Mouse (Mus musculus): ENCODE results near the gene Ube2q2.
A peak's percentile ranks its signal among the peaks of the same experiment; 100 is the strongest.
"Not testable (repeated sequence)": the region's sequence is repeated elsewhere in the genome, so short reads cannot be mapped to it uniquely, and the experiment has no call there.

The Ube2q2 gene

DNA sequence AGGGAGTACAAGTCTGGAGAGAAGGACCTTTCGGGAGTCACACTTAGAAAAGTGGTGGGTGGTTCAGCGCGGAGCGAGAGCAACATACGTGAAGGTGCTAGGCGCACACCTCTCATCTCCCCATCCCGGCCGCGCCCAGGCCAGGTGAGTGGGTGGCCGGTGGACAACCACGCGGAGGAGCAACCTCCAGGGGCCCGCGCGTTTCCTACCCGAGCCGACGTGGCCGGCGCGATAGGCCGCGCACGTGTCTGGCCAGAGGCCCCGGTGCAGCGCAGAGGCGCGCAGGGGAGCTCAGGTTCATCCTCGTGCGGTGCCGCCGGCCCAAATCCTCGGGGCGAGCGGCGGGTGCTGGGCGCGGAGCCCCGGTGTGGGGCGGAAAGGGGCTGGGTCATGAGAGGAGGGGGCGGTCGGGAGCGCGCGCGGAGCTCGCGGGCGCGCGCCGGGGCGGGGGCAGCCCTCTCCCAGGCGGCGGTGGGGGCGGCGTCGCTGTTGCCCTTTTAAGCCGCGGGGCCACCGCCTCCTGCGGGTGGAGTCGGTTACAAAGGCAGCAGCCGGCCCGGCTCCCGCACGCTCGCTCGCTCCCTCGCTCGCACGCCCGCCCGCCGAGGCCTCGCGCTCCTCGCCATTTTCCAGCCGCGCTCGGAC, at the start of gene Ube2q2:
Gene Ube2q2 (plus strand): TSS at position 1 of the 645 bp plus-strand sequence.
- DNase-seq (ENCODE audit: low spot score in 2 of 2) = peak; percentile 20 to 49

DNA sequence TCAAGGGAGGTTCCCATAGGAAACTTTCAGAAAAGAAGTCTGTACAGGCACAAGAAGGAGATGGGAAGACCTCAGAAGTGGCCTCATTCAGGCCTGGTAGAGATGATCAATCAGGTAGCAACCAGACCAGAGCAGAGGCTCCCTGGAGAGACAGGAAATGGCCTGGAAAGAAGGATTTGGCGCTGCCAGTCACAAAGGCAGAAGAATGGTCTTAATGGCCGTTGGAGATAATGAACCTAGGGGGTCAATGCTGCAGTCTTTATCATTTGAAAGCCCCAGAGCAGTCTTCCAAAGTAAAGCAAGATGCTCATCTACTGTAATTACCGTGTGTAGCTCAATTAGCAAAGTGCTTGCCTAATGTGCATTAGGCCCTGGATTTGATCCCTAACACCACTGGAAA, 47.5 kb upstream of the Ube2q2 start:
- no peak for DNase-seq (ENCODE audit: low spot score in 2 of 2)

DNA sequence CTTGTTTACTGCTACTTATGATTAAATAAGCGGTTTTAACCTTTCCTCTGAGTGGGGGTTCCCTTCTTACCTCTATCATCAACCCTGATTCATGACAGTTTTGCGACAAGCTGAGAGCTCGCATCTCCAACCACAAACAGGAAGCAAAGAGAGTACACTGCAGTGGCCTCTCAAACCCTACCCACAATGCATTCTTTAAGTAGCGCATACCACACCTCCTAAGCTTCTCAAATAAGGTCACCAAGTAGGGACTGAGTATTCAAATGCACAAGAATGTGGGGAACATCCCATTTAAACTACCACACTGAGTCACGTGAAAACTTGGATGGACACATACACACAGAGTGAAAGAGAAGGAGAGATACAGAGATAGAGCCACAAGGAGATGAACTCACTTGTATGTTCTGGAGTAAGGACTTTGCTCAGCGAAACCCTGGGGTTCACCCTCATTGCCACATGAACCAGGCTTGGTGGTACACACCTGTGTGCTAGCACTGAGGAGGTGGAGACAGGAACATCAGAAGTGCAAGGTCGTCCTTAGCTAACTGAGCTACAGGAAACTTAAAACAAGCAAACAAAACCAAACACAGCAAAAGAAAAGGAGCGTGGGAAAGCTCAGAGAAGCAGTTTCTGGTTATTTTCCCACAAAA, 46.3 kb upstream of the Ube2q2 start:
- peak in 1 of 2 experiments; percentile 35 for DNase-seq (ENCODE audit: low spot score in 2 of 2)

DNA sequence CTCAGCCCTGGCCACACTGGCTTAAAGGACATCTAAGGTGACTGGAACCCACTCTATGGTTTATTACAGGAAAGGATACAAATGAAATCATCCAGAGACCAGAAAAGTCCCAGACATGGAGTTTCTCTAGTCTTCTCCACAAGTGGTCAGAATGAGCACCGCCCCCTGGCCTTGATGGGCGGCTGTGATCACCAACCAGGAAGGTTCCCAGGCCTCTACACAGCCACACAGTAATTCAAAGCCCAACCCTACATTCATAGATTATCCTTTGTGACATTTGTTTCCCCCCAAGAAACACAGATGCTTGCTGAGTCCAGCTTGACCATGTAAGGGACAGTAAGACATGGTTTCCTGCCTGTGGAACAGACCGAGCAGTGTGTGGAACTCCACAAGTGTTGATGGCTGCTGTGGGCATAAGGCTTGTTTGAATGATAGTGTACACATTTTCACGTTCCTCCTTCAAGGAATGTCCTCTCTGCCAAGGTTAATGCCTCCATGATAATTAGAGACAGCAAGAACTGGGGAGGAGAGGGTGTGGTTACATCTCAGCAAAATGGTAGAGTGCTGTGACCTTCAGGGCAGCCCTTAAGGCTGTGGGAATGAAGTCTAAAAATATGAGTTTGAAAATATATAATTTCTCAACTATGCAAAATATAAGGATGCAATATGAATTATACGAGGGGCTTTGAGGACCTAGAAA, 45.6 kb upstream of the Ube2q2 start:
- DNase-seq (ENCODE audit: low spot score in 2 of 2) = no peak

DNA sequence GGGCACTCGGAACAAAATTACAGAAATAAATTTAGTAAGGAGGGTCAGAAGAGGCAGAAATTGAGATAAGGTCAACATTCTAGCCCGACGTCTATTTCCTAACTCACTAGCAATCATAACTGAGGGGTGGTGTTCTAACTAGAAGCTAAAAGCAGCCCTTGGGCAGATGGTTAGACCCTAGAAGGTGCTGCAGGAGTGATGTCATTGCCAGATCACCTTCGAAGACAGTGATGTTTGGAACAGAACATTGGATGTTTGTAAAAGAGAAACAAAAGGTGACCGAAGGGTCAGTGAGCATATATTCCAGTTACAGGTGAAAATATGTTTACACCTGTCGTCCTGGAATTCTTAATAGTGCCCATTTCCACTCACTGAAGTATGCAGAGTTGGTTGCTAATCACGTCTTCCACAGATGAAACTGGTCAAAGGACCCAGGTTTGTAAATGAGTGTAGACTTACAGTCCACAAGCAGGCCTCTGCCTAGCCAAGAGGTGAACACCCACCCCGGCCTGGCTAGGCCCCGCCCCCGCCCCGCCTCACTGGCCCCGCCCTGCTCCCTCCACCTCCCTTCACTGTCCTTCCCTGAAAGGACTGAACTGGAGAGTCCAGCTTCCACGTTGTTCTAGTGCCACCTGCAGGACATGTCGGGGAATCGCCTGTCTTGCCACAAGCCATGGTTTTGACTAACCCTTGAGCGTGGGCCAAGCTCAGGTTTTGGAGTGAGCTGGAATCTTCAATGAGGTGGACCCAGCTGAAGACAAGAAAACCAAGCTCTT, 38.4 kb upstream of the Ube2q2 start:
- peak; percentile 74 to 77 for DNase-seq (ENCODE audit: low spot score in 2 of 2)

DNA sequence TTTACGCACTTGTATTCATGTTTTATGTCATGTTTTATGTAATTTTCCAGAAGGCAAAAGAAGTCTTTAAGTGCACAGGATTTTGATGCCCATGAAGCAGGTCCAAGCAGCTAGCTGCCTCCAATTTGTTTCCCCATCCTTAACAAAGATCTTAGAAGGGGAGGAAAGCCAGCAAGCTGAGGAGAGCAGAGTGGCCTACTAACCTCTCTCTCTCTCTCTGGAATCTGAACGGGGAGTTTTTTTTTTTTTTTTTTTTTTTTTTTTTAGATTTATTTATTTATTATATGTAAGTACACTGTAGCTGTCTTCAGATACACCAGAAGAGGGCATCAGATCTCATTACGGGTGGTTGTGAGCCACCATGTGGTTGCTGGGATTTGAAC, 37.8 kb upstream of the Ube2q2 start:
- DNase-seq (ENCODE audit: low spot score in 2 of 2) = not testable (repeated sequence)

DNA sequence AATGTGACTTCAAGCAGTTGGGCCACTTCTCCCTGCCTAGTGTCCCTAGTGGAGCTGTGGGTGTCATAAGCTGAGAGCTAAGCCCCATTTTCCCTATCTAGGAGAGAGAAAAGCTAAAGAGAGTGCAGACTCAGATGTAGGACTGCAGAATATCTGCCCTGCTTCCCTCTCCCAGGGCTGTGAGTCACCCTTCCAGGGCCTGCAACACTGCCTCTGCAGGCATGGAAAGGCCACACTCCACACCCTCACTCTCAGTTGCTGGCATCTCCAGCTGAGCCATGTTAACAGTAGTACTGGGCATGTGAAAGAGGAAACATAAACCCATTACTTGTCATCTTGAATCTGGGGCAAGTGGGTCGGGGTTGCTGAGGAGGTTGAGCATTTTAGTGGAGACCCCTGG, 33.9 kb upstream of the Ube2q2 start:
- no peak for DNase-seq (ENCODE audit: low spot score in 2 of 2)

DNA sequence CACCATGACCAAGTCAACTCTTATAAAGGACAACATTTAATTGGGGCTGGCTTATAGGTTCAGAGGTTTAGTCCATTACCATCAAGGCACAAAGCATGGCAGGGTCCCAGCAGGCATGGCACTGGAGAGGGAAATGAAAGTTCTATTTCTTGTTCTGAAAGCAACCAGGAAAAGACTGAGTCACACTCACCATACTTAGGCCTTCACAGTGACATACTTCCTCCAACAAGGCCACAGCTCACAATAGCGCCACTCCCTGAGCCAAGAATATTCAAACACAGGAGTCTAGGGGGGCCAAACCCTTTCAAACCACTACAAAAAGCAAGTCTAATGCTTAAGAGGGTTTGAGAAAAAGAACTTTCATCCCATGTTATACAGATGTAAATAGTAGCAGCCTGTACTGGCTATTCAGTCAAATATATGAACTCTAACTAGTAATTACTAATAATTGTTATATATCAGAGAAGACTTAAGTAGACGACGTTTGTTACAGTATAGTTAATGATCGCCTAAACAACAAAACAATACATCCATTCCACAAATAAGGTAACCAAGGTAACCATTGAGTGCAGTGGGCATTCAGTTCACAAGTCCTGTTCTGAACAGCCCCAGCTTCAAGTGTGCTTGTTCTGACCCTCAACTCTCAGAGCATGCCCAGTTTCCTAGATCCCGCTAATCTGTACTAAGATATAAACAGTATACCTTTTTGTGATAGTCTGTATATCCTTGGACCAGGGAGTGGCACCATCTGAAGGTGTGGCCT, 31.2 kb upstream of the Ube2q2 start:
- no peak for DNase-seq (ENCODE audit: low spot score in 2 of 2)

DNA sequence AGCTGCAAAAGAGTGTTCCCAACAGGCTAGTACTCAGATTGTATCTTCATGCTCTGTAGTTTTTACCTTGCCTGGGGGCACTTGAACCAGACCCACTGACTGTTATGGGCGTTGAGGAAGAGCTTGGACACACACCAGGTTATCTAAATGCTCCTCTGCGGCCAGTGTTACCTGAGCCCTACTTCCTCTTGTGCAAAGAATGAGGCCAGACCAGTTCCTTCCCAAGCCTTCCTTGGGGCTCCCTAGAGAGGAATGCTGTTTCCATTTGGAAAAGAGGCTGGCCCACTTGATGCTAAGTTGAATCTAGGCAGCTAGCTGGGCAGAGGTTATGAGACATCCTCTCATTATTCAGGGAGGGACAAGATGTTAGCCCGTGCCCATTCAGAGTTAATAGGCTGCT, 26.1 kb upstream of the Ube2q2 start:
- no peak for DNase-seq (ENCODE audit: low spot score in 2 of 2)

DNA sequence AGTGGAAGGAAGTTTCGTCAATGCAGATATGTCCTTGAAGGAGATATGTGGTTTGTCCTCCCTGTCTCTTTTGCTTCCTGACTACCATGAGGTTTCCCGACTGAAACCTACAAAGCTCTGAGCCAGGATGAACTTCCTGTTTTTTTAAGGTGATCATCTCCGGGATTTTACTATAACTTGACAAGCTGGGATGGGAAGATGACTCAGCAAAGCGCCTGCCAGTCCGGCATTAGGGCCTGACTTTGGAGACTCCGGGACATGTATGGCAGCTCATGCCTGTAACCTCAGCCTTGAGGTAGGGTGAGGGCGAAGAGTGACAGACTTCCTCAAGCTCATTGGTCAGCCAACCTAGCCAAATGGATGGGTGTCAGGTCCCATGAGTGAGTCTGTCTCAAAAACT, 22.9 kb upstream of the Ube2q2 start:
- DNase-seq (ENCODE audit: low spot score in 2 of 2) = no peak

DNA sequence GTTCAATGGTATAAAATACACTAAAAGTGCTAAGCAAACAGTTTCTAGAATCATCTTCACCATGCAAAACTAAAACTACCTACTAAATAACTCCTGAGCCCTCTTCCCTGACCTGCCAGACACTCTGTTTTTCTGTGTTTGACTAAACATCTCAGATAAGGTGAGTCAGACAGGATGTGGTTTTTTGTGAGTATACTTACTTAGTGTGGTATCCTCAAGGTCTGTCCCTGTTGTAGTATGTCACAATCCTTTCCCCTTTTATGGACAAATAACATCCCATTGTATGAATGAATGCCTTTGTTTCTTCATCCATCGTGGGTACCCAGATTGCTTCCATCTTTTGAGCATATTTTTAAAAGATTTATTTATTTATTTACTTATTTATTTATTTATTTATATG, 22.4 kb upstream of the Ube2q2 start:
- peak in 1 of 2 experiments; percentile 14 for DNase-seq (ENCODE audit: low spot score in 2 of 2)

DNA sequence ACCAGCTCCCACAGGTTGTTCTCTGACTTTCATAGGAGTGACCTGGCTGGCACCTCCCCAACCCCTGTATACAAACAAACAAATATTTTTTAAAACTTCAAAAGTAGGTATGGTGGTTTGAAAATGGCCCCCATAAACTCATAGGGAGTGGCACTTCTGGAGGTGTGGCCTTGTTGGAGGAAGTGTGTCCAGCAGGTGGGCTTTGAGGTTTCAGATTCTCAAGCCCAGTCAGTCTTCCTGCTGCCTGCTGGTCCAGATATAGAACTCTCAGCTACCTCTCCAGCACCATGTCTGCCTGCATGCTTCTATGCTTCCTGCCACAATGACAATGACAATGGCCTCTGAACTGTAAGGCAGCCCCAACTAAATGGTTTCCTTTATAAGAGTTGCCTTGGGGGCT, 16.8 kb upstream of the Ube2q2 start:
- no peak for DNase-seq (ENCODE audit: low spot score in 2 of 2)

DNA sequence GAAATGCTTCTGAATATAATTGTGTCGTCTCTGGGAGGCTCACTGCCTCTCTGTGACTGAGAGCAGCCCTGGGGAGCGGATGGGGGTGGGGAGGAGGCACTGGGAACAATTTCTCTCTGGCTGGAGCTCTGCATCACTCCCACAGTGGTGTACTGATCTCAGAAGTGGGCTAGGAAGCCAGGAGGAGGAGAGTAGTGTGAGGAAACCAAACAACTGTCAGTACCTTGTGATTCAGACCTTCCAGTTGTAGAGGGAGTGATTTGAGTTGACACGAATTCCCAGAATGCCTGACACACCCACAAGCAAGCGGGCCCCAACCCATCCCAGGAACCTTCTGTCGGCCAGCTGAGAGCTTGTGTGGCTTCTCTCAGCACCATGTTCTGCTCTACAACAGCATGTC, 12.1 kb upstream of the Ube2q2 start:
- DNase-seq (ENCODE audit: low spot score in 2 of 2) = no peak

DNA sequence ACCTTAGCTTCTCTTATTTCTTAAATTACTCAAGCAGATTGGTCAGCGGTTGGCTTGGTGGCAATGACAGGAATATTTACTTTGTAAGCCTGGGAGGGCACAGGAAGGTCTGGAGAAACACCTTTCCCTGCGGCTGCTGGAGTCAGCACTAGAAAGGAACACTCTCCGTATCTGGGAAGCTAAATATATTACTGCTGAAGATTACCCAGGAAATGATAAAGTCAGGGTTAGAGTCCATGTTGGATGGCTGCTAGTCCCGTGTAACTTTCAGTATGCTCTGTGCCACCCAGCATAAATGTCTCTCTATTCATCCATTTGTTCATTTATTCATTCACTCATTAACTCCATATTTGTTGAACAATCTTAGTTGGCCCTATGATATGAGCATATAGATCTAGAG, 11.5 kb upstream of the Ube2q2 start:
- DNase-seq (ENCODE audit: low spot score in 2 of 2) = no peak

DNA sequence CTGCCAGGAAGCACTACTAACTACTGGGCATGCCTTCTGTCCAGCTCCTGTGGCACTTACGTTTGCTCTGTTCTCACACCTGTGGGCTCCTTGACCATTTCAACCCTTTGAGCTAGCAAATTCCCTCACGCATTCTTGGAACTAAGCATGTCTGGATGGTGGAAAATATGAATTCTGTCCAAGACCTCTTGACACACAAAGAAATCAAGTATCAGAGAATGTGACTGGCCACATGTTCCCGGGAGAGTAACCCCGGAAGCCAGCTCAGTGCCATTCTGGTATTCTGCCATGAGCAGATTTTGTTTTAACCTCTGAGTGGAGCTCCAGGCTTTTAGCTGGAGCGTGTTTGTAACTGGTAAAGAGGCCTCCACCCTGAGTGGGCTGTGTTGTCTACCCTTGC, 8.7 kb upstream of the Ube2q2 start:
- no peak for DNase-seq (ENCODE audit: low spot score in 2 of 2)

DNA sequence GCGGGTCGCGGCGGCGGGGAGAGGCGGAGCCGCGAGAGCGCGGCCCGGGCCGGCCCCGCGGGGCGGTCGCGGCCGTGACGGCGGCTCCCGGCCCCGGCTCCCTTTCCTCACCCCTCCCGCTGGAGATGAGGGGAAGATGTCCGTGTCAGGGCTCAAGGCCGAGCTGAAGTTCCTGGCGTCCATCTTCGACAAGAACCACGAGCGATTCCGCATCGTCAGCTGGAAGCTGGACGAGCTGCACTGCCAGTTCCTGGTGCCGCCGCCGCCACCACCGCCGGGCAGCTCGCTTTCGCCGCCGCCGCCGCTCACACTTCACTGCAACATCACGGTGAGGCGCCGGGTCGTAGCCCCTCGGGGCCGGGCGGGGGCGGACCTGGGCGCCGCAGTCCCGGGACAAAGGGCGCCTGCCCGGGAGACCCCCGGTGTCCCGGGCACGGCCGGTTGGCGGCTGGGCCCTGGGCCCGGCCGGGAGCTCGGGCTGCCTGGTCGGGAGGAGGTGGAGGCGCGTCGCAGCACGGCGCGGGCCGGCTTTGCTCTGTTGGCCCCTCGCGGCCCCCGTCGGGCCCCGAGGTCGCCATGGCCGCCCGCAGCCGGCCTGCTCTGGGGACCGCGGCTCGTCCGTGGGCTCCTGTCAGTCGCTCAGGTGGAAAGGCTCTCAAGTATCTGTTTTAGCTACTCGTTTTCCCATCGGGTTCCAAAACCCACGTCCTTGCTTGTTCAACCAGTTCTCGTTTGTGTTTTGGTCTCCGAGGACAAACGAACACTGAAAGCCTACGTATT, 1.0 kb downstream of the Ube2q2 start:
- DNase-seq (ENCODE audit: low spot score in 2 of 2) = peak; percentile 31 to 46

DNA sequence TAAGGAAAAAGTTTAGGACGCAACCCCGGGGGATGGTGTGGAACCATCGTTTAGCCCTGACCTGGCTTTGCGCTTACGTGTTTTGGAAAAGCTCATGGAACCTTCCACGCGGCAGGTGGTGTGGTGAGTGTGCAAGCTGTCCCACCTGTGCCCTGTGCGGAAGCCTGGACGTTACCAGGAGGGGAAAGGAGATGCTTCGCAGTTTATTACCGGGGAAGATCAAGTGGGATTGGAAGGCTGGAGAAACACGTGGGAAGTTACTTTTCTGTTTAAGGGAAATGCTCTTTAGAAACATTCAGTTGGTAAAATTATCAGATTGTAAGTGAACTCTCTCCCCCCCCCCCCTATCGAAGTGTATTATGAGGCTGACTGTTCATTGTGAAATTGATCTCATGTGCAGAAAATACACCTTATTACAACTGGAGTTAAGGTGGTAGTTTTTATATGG, 1.6 kb downstream of the Ube2q2 start:
- no peak for DNase-seq (ENCODE audit: low spot score in 2 of 2)

DNA sequence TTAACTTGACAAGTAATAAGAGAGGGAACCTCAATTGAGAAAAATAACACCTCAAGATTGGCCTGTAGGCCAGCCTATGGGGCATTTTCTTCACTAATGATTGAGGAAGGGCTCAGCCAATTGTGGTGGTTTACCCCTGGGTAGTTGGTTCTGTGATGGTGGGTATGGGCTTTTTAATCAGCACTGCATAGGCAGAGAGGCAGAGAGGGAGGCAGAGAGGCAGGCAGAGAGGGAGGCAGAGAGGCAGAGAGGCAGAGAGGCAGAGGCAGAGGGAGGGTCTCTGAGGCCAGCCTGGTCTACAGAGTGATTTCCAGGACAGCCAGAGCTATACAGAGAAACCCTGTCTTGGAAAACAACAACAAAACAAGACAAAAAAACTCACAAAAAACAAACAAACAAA, 2.4 kb downstream of the Ube2q2 start:
- DNase-seq (ENCODE audit: low spot score in 2 of 2) = no peak

DNA sequence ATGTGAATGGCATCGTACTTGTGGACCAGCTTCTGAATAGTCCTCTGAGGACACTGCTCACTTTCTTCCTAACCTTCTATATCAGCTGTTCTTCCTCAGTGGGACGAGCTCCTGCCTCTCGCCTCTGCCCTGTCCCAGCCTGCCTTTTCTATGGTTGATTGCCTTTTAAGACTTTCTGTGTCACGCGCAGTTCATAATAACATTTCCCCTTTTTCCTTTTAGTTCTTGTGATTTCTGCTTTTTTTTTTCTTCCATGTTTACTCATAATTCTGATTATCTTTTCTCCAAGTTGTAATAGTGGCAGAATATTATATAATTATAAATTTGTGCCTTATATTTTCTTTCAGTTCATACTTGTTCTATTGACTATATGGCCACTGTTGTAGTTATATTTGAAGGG, 4.3 kb downstream of the Ube2q2 start:
- no peak for DNase-seq (ENCODE audit: low spot score in 2 of 2)

DNA sequence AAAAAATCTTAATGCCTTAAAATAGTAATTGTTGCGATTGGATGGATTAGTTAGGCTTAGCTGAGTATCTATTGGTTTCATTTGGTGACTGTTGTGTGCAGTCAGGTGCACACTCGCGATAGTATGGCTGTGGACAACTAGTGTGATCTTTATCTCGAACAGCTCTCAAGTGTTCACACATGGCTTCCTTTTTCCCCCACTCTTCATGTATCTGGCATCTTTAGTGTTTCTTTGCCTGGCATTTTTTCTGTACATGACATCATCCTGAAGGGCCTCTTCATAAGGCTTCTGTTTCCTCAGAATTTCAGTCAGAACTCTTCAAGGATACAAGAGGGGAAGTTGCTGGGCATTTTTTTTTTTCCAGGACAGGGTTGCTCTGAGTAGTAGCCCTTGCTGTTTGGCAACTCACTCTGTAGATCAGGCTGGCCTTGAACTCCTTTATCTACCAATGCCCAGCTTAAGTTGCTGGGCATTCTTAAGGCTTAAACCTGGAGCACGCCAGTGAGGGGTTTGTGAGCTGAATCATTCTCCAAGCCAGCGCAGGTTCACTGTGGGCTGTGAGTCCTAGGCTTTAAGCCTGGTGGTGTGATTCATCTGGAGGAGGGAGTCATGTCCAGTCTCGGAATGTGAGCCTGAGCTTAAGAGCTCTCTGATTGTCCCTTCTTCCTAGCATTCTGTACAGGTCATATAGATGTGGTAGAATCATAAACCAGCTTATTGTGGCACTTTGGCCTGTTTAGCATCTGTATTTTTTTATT, 22.2 kb downstream of the Ube2q2 start:
- DNase-seq (ENCODE audit: low spot score in 2 of 2) = no peak
